Mouse (Mus musculus): Measurements from ENCODE around the gene Tnfsf15. TPM values are rescaled to one million over a fixed set of nuclear protein-coding genes. Genes with fewer than 3 reads are reported as not detected.
A peak's percentile ranks its signal among the peaks of the same experiment; 100 is the strongest.

Tnfsf15 gene
- polyA plus RNA-seq, 1 experiment from 2014 or later: 0.05 TPM

GRCm38 (mm10) chr4:63757527-63758154, 12.7 kb upstream of the Tnfsf15 start:
- Histone ChIP-seq H3K27ac (replicated peaks) (no peak overlapping the region), H3K27me3 (replicated peaks) (peaks cover 32% of the 10 kb centered on the region), H3K9me3 (no peaks in the 10 kb centered on the region), H3K4me2 (no peak overlapping the region), H3K36me3 (no peaks in the 10 kb centered on the region), H3K4me3 (no peak overlapping the region), H3K4me1 (peaks cover 8% of the 10 kb centered on the region), H3K9ac (no peak overlapping the region)
- ATAC-seq (ENCODE audit: extremely low read depth, insufficient number of reproducible peaks, low FRiP score, low TSS enrichment): no peak
- WGBS: 72% methylated on average over 6 of the region's 6 CpGs

- WGBS: 56% methylated on average over 2 of the region's 2 CpGs
- Histone ChIP-seq H3K4me1 (peaks cover 14% of the 10 kb centered on the region), H3K27ac (replicated peaks) (no peak overlapping the region), H3K4me3 (no peak overlapping the region), H3K36me3 (no peaks in the 10 kb centered on the region), H3K9me3 (no peaks in the 10 kb centered on the region), H3K4me2 (no peak overlapping the region), H3K9ac (no peak overlapping the region), H3K27me3 (replicated peaks) (peaks cover 39% of the 10 kb centered on the region)
- no peak for ATAC-seq (ENCODE audit: extremely low read depth, insufficient number of reproducible peaks, low FRiP score, low TSS enrichment)
Measured at GRCm38 (mm10) chr4:63756072-63756471, 11.2 kb upstream of the Tnfsf15 start.

DNA sequence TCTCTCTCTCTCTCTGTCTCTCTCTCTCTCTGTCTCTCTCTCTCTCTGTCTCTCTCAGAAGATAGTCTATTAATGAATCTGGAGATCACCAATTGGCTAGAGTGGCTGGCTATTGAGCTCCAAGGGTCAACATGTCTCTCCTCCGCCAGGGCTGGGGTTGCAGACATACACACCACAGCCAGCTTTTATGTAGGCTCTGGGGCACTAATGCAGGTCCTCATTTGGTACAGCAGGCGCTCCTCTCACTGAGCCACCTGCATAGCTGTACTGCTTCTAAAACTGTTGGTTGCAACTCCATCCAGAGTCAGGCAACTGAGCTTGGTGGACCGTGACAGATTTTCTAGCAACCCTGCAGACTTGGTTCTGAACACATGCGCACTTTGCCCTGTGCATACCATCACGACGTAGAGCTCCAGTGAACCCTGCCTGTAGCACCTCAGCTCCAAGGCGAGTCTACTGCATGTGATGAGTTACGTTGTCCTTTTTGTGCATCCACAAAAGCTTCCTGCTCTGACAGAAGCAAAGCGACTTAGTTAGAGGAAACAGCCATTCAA, 9.6 kb upstream of the Tnfsf15 start:
- no peak for ATAC-seq (ENCODE audit: extremely low read depth, insufficient number of reproducible peaks, low FRiP score, low TSS enrichment)
- H3K36me3 ChIP-seq: no peaks in the 10 kb centered on the region
- WGBS: 80% methylated on average over 9 of the region's 9 CpGs
- H3K4me2 ChIP-seq: no peak overlapping the region
- peaks cover 37% of the 10 kb centered on the region for H3K27me3 ChIP-seq (replicated peaks)
- H3K9me3 ChIP-seq: no peaks in the 10 kb centered on the region
- no peak overlapping the region for H3K27ac ChIP-seq (replicated peaks)
- no peak overlapping the region for H3K4me3 ChIP-seq
- H3K4me1 ChIP-seq: peaks cover 14% of the 10 kb centered on the region
- H3K9ac ChIP-seq: no peak overlapping the region

DNA sequence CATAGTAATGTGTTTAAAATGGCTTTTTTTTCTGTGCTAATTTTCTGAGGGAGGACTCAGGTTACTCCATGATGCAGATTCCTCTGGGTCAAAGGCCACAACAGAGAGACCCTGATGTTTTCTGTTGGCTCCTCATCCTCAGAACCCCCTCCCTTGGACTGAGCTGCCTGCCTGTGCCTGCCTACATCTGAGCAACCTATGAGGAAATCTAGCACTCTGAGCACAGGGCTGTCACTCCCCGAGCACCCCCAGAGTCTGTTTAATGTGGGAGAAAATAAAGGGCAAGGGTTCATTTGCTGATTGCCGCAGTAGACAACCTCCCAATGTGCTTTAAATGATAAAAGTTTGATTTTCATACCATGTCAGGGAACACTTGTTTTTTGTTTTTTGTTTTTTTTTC, 8.9 kb upstream of the Tnfsf15 start:
- WGBS: 66% methylated on average over 2 of the region's 2 CpGs
- H3K4me3 ChIP-seq: no peak overlapping the region
- H3K27ac ChIP-seq (replicated peaks): no peak overlapping the region
- H3K27me3 ChIP-seq (replicated peaks): peaks cover 38% of the 10 kb centered on the region
- no peak for ATAC-seq (ENCODE audit: extremely low read depth, insufficient number of reproducible peaks, low FRiP score, low TSS enrichment)
- no peak overlapping the region for H3K4me2 ChIP-seq
- no peaks in the 10 kb centered on the region for H3K36me3 ChIP-seq
- no peak overlapping the region for H3K9ac ChIP-seq
- H3K4me1 ChIP-seq: peaks cover 14% of the 10 kb centered on the region
- H3K9me3 ChIP-seq: no peaks in the 10 kb centered on the region

GRCm38 (mm10) chr4:63752687-63753523, 8.0 kb upstream of the Tnfsf15 start:
- Histone ChIP-seq H3K4me2 (peak overlapping the region; percentile 35), H3K36me3 (no peaks in the 10 kb centered on the region), H3K4me3 (no peak overlapping the region), H3K27me3 (replicated peaks) (peaks cover 47% of the 10 kb centered on the region), H3K9ac (no peak overlapping the region), H3K4me1 (peaks cover 14% of the 10 kb centered on the region), H3K9me3 (no peaks in the 10 kb centered on the region), H3K27ac (replicated peaks) (no peak overlapping the region)
- 28% methylated on average over 16 of the region's 16 CpGs for WGBS
- ATAC-seq (ENCODE audit: extremely low read depth, insufficient number of reproducible peaks, low FRiP score, low TSS enrichment): no peak

DNA sequence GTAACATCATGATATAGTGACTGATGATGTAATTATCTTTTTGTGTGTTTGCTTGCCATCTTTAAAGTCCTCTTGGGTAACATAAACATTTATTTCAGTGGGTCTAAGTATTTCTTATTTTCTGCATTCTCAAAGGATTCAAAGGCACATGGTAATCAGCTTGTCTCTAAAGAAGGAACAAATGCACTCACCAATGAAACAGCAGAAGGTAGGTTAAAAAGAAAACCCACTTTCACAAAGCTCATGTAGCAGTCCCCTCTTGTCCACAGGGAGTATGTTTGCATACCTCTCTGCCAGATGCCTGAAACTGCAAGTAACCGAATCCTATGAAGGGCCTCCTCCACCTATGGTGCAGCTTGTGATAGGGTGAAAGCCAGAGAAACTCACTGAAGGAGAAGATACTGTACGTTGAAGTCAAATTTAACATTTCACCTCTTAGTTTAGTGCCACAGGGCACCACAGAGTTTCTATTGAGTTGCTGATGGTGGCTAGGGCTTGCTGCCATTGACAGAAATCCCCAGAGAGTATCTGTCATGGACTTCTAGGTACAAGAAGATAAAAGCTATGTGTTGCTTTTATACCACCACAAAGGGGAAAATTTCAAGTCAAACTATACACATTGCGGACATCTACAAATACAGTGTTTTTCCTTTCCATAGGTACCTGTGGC, 3.3 kb upstream of the Tnfsf15 start:
- Histone ChIP-seq H3K4me3 (no peak overlapping the region), H3K9ac (no peak overlapping the region), H3K4me1 (peaks cover 22% of the 10 kb centered on the region), H3K27ac (replicated peaks) (no peak overlapping the region), H3K4me2 (no peak overlapping the region), H3K27me3 (replicated peaks) (peaks cover 44% of the 10 kb centered on the region), H3K9me3 (no peaks in the 10 kb centered on the region), H3K36me3 (no peaks in the 10 kb centered on the region)
- WGBS: 61% methylated on average over 3 of the region's 3 CpGs
- no peak for ATAC-seq (ENCODE audit: extremely low read depth, insufficient number of reproducible peaks, low FRiP score, low TSS enrichment)

- Histone ChIP-seq H3K4me2 (peak overlapping the region; percentile 14), H3K4me1 (peaks cover 12% of the 10 kb centered on the region), H3K27me3 (replicated peaks) (peaks cover 53% of the 10 kb centered on the region), H3K9me3 (no peaks in the 10 kb centered on the region), H3K27ac (replicated peaks) (no peak overlapping the region), H3K36me3 (no peaks in the 10 kb centered on the region), H3K4me3 (no peak overlapping the region), H3K9ac (no peak overlapping the region)
- 34% methylated on average over 6 of the region's 6 CpGs for WGBS
- no peak for ATAC-seq (ENCODE audit: extremely low read depth, insufficient number of reproducible peaks, low FRiP score, low TSS enrichment)
Measured at GRCm38 (mm10) chr4:63745271-63745670, 358 bp upstream of the Tnfsf15 start.

- Histone ChIP-seq H3K36me3 (no peaks in the 10 kb centered on the region), H3K27ac (replicated peaks) (no peak overlapping the region), H3K27me3 (replicated peaks) (peaks cover 50% of the 10 kb centered on the region), H3K4me2 (no peak overlapping the region), H3K4me1 (peaks cover 14% of the 10 kb centered on the region), H3K4me3 (no peak overlapping the region), H3K9ac (no peak overlapping the region), H3K9me3 (no peaks in the 10 kb centered on the region)
- no peak for ATAC-seq (ENCODE audit: extremely low read depth, insufficient number of reproducible peaks, low FRiP score, low TSS enrichment)
- WGBS: 65% methylated on average over 1 of the region's 1 CpGs
Measured at GRCm38 (mm10) chr4:63743660-63744059, 1.3 kb downstream of the Tnfsf15 start.

- H3K27ac ChIP-seq (replicated peaks): no peak overlapping the region
- peaks cover 43% of the 10 kb centered on the region for H3K27me3 ChIP-seq (replicated peaks)
- H3K4me3 ChIP-seq: no peak overlapping the region
- H3K9me3 ChIP-seq: no peaks in the 10 kb centered on the region
- WGBS: 80% methylated on average over 5 of the region's 5 CpGs
- ATAC-seq (ENCODE audit: extremely low read depth, insufficient number of reproducible peaks, low FRiP score, low TSS enrichment): no peak
- H3K4me1 ChIP-seq: peaks cover 17% of the 10 kb centered on the region
- no peak overlapping the region for H3K4me2 ChIP-seq
- no peaks in the 10 kb centered on the region for H3K36me3 ChIP-seq
- no peak overlapping the region for H3K9ac ChIP-seq
Measured at GRCm38 (mm10) chr4:63742763-63743371, 2.0 kb downstream of the Tnfsf15 start.

GRCm38 (mm10) chr4:63742101-63742500, 2.8 kb downstream of the Tnfsf15 start:
- no peak overlapping the region for H3K27ac ChIP-seq (replicated peaks)
- WGBS: 49% methylated on average over 7 of the region's 7 CpGs
- no peaks in the 10 kb centered on the region for H3K9me3 ChIP-seq
- H3K9ac ChIP-seq: no peak overlapping the region
- H3K4me3 ChIP-seq: no peak overlapping the region
- H3K4me1 ChIP-seq: peaks cover 17% of the 10 kb centered on the region
- H3K27me3 ChIP-seq (replicated peaks): peaks cover 35% of the 10 kb centered on the region
- no peaks in the 10 kb centered on the region for H3K36me3 ChIP-seq
- ATAC-seq (ENCODE audit: extremely low read depth, insufficient number of reproducible peaks, low FRiP score, low TSS enrichment): no peak
- no peak overlapping the region for H3K4me2 ChIP-seq

GRCm38 (mm10) chr4:63740761-63741160, 4.2 kb downstream of the Tnfsf15 start:
- no peaks in the 10 kb centered on the region for H3K9me3 ChIP-seq
- no peak overlapping the region for H3K4me2 ChIP-seq
- no peaks in the 10 kb centered on the region for H3K36me3 ChIP-seq
- WGBS: 76% methylated on average over 4 of the region's 4 CpGs
- H3K27ac ChIP-seq (replicated peaks): no peak overlapping the region
- no peak for ATAC-seq (ENCODE audit: extremely low read depth, insufficient number of reproducible peaks, low FRiP score, low TSS enrichment)
- H3K27me3 ChIP-seq (replicated peaks): peaks cover 29% of the 10 kb centered on the region
- H3K9ac ChIP-seq: no peak overlapping the region
- no peak overlapping the region for H3K4me3 ChIP-seq
- peaks cover 17% of the 10 kb centered on the region for H3K4me1 ChIP-seq

Data from heart, embryonic 13.5 days (tissue).